Mouse (Mus musculus) thymus, postnatal 10 days (tissue): ENCODE measurements around the gene Bfsp1.

Source experiments
- DNase-seq, 2 experiments: peaks; one replicate each; pipeline ENCODE4 v3.0.0; 2021; ENCODE audit warnings: low spot score in 2 of 2

The Bfsp1 gene

DNA sequence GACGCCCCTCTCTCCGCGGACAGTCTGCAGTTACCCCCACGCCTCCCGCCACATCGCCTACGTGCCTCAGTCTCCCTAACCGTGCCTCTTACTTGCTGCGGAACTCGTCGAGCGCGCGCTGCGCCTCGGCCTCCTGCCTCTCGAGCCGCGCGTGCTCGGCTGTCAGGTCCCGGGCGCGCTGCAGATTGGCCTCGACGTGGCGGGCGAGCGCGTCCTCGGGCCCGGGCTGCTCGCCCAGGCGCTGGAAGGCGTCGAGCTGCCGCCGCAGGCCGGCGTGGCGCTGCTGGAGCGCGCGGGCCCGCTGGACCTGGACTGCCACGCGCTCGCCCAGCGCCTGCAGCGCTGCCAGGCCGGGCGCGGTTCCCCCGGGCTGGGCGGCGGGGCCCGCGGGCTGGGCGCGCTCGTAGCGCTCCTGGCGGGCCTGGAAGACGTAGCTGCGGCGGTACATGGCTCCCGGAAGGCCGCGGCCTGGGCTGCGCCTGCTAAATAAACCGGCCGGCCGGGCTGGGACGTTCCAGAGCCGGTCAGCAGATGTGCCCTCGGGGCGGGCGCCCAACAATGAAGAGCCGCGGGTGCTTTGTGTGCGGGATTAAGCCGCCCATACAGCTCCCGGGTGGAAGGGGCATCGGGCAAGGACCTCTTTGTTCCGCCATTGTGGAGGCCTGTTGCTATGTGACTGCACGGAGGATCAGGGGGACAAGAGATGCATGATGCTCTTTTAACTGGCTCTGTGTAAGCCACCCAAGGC, at the start of gene Bfsp1:
Gene Bfsp1, minus strand, starts transcription at position 690 of the 748 bp plus-strand sequence.
- DNase-seq = no peak

DNA sequence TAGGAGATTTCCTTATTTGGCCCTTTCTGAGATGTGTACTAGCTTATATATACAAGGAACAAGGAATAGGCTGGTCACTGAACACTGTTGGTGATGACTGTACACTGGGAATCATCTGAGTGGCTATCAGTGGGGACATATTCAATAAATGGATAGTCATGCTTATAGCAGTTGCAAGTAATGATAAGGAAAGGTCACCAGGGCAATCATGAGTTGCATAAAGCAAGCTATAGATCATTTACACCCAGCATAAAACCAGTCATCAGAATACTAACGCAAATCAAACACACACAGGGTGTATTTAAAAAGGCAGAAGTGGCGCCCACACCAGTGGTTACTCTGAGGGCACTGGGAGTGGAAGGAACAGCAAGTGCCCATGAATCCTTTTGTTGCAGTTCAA, 49.2 kb upstream of the Bfsp1 start:
- no peak for DNase-seq

DNA sequence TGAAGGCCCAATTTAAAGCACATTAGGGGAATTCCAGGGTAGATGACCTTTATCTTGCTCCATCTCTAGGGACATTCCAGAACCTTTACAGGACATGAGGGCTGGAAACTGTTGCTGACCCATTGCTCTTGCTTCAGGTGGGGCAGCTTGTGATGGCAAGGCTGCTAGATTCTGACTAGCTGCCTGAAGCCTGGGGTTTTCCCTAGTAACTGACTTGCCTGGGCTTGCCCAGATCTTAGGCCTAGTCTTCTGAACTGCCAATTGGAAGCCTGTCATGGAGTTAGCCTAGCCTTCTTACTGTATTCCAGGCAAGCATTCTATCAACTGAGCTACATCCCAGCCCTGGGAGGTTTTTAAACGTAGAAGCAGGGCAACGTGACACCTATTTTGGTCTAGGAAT, 46.3 kb upstream of the Bfsp1 start:
- no peak for DNase-seq

DNA sequence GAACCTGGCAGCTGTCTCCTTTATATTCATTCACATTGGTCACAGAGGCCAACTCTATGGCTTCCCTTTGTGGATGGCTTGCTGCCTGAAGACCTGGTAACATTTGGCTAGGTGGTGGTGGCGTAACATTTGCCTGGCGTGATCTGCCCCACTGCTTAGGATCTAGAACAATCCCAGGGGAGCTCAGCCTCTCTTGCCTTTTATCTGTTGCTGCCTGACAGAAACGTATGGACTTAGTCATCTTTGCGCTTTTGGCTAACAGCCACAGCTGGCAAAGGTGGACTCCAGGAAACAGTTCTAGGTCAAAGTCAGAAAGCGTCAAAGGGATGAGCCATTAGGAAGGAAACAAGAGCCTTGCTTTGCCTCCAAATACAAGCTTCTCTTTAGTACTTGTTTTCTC, 41.9 kb upstream of the Bfsp1 start:
- no peak for DNase-seq

DNA sequence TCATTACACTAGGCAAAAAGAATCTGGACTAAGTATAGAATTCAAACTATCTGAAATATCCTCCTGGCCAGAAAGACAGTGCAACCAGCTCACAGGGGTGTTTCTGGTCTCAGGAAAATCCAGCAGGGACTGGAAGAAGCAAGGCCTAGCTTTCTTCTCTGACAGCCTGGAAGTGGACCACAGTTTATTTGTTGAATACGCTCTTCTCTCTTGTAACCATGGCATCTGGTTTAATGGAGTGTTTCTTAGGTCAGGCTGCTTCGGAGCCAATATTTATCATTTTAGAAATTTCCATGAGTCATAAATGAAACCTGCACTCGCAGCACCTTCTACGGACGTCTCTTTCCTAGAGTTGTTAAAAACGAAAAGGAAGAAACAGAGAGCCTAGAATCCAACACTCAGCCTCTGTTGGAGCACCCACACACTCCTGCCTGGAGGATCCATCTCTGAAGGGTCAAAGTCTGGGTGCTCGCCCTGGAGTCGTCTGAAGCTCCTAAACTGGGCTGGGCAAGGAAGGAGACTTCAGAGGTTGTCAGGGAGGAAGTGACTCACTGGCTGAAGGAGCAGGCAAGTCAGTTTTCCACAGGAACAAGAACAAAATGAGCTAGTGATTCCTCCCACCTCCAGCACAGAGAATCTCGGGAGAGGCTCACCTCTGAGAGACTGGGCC, 40.5 kb upstream of the Bfsp1 start:
- no peak for DNase-seq

DNA sequence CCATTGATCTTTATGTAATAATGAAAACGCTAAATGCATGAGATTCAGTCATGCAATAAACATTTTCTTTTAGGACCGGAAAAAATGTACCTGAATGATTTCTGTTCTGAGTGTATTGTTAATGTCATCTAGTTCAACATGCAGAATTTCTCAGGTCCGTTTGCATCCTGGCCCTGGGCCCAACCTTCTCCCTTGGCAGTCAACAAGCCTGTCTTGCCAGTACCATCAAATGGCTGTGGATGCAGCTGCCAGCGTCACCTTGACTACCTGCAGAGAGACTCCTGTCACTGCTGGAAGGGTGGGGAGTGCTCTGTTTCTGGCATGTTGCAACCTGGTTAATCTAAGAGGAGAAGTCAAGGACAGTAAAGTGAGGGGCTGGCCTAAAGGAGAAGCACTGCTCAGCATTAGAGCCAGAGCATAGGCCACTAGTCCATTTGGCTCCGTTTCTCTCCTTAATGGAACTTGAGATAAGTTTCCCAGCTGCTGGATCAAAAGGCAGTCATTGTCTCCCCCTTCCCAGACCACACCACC, 37.9 kb upstream of the Bfsp1 start:
- no peak for DNase-seq

DNA sequence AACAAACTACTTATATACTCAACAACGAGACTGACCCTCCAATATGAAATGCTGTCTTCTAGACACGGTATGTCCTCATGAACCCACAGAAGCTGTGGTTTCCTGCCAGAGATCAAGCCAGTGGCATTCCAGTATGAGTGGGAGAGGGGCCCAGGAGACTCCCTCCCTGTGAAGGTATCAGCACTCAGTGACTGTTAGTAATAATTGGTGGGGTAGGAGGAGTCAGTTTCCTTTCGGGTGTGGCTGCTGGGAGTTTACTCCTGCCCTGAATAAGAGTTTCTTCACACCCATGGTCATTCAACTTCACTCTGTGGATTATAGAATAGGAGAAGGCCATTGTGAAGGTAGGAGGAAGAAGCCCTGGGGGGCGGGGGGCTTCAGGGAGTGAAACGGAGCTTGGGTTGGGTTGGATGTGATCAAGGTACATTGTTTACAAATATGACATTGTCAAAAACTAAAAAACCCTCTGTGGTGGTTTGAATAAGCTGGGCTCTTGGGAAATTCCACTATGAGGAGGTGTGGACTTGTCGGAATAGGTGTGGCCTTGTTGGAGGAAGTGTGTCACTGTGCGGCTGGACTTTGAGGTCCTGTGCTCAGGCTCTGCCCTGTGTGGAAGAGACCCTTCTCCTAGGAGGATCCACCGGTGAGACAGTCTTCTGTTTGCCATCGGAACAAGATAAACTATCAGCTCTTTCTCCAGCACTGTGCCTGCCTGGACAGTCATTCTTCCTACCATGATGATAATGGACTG, 36.7 kb upstream of the Bfsp1 start:
- DNase-seq = no peak

DNA sequence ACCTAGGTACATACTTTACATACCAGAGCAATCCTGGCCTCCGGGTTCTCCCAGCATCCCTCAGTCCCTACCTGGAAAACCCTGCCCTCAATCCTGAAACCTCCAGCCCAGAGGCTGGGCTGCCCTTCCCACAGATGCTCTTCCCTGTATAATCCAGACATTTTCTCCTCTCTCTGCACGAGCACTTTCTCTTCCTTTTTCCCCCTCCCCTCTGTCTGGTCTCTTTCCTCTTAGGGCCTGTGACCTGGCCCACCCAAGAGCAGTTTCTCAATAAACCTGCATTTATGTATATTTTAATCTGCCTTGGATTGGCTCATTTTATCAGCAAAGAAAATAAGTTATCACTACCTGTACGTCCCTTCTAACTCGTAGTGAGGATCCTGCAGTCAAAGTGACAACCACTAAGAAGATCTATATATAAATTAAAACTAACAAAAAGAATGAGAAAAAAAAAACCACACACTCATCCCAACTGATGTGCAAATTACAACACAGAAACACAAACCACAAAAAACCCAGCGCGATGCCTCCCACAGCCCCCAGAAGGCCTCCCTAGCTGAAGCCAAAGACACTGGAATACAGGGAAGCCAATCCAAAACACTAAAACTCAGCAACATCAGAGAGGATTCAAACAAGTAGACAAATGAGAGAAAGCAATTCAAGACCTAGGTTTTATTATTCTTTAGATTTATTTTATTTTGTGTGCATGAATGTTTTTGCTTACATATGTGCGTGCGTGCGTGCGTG, 28.5 kb upstream of the Bfsp1 start:
- no peak for DNase-seq

DNA sequence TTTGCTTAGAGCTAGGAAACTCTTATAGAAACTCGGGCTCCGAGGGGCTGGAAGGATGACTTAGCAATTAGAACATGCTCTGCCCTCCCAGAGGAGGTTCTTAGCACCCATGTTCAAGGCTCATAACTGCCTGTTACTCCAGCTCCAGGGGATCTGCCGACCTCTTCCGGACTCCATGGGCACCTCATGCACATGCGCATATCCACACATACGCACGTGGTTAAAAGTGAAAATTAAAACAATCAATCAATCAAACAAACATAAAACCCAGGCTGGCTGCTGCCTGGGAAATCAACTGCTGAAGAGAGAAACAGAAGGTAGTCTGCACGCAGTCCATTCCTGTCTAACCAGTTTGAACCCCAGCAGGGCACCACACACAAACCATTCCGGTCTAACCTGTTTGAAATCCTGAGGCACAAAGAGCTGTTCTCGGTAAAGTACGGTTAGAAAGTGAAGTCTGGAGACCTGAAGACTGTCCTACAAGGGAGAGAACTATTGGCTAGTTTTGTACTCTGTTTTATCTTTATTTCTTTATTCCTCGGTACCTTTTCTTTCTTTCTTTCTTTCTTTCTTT, 27.0 kb upstream of the Bfsp1 start:
- no peak for DNase-seq

DNA sequence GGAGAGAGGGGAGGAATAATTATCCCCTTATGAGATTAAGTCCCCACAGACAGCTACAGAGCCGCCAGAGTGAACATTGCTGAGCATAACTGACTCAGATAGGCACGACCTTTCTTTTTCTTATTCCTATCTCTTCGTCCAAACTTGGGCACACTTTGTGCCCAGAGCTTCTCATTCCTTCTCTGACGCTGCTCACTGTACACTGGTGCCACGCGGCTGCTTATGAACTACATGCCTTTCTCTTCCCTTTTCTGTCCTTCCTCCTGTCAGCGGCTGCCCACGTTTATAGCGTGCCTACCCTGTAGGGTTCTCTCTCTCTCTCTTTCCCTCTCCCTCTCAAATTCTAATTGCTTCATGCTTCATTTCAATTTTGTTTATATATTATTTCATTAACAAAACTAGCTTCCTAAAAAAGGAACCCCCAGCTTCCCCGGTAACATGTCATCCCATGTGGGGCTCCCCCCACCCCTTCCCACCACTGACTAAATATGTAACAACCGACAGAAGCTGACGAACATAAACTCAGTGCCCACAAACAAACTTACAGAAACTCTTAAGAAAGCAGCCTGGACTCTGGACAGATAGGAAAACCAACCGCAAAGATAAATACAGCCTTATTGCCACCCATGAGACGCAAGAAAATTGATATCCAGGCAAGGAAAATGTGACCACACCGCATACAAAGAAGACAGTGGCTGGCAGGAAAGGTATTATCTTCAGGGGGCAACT, 26.3 kb upstream of the Bfsp1 start:
- DNase-seq = no peak

DNA sequence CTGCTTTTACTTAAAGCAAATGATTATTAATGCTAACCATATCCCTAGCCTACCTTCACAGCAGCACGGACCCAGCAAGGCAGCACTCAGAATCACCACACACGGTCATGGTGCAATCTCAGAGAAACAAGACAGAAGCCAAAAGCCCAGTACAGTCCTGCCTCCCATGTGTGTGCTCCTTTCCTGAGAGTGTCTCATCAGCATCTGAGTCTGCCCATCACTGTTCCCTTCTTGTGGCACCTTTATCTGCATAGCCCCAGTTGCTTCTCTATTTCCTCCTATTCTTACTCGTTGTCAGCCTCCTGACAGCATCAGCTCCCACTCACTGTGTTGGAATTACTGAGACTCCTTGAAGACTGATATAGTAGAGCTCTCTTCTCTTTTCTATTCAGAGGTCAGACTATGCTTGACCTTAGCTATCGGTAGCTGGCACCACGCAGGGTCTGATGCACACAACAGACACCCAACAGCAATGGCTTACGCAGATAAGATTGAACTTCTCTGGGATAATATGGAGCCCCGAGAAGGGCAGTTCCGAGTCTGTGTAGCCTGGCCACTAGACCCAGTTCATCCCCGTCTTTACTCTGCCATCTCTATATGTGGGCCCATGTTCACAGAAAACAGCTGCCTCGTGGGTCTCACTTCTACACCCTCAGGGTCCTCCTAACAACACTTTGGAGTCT, 19.8 kb upstream of the Bfsp1 start:
- no peak for DNase-seq

DNA sequence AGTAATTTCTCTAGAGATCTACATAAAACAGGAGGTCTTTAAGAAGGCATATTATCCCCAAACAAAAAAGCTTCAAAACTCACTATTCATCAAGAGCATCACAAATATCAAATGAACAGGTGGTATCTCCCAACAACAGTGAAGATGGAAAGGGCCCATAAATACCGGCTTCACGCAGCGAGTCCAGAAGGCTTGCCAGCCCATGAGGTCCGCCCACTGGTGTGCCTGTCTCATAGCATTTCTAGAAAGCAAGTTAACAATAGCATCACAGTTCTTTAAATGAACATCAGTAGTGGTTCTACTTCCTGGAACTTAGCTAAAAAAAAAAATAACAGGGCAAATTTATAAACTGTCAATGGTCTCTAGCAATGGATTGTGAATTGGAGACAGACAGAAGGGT, 19.0 kb upstream of the Bfsp1 start:
- no peak for DNase-seq

DNA sequence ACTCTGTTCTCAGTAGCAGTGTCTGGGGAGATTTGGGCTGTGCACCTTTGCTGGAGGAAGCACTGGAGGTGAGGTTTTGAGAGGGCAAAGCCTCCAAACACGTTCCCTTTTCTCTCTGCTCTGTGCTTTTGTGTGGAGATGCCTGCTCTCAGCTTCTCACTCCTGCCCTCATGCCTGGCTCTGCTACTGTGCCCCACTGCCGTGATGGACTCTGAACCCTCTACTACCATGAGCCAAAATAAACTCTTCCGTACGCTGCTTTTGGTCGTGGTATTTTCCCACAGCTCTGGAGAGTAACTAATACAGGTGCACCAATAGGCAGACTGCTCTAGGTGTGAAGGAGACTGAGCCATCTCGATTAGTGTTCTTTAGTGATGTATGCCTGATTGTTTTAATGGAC, 16.3 kb upstream of the Bfsp1 start:
- DNase-seq = no peak

DNA sequence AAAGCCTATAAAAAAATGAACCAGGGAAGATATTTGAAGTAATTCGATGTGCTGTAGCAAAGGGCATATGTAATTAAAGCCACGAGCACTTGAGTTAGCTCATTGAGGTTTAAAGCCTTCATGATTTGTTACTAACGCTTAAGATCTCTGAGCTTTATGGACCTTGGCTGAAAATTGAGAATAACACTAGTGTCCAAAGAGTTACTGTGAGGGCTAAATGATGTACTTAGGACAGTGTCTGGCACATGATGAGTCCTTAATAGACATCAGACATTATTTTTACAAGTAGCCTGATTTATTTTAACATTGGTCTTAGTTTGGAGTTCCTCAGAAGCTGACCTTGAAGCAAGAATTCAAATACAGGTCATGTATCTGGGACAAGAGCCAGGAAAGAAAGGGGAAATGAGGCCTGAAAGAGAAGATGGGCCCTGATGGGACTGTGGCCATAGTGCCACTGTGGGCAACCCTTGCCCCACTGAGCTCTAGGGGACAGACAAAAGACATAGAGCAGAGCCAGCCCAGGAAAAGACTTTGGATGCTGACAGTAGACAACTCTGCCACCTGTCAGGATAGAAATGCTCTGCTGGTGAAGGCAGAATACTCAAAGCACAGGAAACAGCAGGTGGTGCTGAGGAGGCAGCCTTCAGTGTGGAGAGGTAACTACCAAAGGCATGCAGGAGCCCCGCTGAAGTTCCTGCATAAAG, 14.1 kb upstream of the Bfsp1 start:
- no peak for DNase-seq

DNA sequence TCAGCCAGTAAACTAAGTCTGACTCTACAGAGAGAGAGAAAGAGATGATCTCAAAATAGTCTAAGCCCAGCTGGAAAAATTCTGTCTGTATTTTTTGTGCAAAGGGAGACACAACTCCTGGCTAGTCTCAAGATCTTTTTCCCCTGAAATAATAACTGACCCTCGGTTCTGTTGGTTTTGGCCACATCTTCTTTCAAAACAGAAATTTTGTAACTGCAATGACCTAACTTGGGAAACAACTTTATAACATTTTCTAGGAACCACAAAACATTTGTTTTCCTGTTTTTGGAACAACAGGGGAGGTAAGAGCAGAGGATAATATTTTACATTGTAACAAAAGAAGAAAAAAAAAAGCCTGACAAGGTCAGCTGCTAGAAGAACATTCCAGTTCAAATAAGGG, 13.1 kb upstream of the Bfsp1 start:
- DNase-seq = no peak

DNA sequence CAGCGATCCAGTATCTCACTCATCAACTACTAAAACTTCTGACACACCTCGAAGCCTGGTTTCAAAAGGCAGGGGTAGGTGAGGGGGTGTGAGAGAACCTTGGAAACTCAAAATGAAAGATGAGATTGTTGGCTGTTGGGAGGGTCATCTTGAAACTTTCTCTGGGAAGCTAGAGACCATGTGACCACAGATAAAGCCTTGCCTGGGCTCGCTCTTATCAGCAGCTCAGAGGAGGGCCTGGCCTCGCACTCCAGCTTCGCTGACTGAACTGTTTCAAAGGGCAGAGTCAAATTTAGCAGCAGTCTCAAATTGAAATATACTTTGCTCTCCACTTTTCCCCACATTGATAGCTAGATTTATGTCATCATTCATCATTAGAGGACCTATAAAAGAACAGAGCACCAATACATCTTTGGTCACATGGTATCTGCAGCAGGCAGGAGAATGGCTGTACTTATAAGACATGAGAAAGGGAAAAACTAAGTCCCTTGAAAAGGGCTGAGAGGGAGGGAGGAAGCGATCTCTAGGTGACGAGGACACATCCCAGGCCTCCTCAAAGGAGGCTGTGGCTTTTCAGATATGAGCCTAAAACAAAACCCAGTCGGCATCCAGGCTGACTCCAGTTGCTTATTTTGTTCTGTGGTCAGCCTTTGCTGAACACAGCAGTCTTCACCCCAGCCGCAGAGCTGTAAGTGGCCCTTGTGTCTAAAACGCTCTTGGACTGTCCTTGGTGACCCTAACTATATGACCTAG, 8.1 kb upstream of the Bfsp1 start:
- DNase-seq = no peak

DNA sequence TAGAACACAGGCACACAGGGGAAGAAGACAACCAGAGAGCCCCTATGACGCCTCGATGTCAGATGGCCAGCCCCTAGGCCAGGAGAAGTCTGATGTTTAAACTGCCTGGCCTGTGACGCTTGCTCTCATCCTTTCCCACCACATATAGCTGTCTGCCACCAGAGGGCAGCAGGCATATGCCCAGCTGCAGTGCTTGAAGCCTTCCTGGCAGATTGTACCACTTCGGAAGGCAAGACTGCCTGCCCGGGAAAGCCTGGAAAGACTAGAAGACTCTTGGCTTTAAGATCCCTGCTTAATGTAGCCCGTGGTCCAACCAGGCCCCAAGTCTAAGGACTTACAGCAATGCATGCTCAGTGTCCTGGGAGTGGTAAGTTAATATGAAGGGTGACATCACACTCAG, 4.4 kb upstream of the Bfsp1 start:
- peak; percentile 8 to 54 for DNase-seq

DNA sequence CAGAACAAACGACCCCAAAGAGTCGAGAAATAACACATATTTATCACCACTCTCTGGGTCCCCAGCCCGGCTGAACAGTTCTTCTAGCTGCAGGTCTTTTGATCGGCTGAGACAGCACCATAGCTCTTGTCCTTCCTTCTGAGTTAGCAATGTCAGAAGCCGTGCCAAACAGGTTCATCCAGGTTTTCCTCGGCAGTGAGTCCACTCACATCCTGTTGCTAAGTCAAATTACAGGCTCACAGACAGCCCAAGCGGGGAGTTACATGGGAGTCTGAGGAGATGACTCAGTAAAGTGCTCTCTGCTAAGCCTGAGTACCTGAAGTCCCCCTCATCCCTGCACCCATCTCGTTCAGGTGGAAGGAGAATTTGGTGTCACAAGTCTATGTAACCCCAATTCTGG, 1.6 kb upstream of the Bfsp1 start:
- DNase-seq = no peak

DNA sequence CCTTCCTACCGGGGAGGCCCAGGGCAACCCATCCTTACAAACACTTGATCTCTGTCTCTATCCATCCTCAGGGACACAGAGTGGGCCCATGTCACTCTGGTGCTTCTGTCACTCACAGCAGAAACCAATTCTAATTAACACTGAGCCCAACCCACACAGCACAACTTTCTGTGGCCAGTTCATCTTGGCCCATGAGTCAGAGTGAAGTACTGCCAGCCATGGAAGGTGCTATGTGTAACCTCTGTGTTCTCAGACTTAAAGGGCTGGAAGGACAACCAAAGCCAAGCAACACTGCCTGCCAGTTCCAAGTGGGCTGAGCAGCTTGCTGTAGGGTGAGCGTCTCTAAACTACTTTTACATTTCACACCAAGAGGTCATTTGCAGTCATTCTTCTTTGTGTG, 3.8 kb downstream of the Bfsp1 start:
- no peak for DNase-seq
